Mouse (Mus musculus) cerebellum, adult 11-12 months (tissue): Measurements from ENCODE around the gene Mtrex.

ENCODE experiments used
- DNase-seq: peaks from one replicate; pipeline ENCODE4 v3.0.0; 2022

Gene Mtrex

DNA sequence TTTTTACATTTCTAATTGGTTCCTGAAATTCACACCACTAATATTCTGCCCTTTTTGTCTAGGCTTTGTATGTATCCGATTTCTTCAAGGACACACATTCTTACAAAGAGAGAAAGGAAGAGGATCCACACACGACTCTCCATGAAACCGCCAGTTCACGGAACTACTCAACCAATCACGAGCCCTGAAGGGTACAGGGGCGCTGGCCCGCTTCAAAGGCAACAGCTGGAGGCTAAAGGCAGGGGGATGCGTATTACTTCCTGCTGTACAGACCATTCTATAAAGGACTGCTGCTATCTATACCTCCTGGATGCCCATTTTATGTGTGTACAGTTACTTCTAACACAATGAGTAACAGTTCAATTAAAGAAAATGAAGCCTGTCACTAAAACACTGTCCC, 59.8 kb downstream of the Mtrex start:
- no peak for DNase-seq

DNA sequence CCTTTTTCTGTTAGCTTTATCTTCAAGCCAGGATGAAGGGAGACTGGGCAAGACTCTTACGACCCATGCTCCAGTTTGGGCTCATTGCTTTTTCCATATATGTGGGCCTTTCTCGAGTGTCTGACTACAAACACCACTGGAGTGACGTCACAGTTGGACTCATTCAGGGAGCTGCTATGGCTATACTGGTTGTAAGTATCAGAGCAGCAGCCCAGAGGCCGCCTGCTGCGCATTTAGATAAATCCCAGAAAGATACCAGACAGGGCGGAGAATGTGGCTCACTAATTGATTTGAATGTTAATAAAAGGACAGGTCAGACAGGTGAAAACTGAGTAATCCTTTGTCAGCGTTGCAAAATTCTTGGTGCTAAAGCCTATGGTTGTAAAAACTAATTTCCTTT, 60.4 kb downstream of the Mtrex start:
- DNase-seq = no peak

DNA sequence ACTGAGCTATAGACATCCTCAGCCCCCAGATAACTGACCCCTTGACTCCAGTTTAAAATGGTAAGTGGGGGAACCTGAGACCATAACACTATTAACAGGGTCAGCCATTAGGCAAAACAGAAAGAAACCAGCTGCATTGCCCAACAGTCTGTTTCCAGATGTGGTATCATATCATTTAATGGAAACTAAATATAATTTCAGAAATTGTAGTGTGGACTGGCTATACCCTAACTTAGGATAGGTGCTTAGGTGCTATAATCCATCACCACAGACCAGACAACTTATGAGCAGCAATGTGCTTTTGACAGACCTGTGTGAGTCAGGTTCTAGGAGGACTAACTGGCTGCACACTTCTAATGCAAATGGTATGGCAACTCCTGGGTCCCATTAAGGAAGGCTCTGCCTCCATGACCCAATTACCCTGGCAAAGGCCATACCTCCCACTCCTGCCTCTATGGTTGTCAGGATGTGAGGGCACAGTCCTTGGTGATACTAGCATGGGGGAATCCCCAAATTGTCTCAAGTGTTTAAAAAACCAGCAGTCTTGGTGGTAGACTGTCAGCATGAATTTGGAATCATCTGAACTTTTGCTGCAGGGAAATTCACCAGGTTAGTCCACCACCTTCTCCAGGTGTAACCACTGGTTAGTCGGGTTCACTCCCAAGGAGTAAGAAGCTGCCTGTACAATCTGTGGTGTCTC, 64.1 kb downstream of the Mtrex start:
- no peak for DNase-seq

DNA sequence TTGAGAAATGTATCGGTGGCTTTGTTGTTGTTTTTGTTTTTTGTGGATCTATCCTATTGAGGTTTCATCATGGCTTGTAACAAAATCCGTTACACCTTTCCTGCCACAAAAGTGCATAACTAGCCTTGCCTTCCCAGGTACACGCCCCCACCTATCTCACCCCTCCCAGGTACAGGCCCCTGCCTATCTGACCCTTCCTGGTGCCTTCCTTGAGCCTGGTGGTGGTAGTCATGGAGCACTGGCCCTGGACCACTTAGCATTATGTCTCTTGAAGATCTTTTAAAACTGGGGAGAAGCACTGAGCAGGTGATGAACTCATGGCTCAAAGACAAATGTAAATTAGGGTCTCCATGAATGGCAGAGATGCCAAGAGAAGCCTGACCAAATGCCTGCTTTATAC, 64.9 kb downstream of the Mtrex start:
- no peak for DNase-seq

DNA sequence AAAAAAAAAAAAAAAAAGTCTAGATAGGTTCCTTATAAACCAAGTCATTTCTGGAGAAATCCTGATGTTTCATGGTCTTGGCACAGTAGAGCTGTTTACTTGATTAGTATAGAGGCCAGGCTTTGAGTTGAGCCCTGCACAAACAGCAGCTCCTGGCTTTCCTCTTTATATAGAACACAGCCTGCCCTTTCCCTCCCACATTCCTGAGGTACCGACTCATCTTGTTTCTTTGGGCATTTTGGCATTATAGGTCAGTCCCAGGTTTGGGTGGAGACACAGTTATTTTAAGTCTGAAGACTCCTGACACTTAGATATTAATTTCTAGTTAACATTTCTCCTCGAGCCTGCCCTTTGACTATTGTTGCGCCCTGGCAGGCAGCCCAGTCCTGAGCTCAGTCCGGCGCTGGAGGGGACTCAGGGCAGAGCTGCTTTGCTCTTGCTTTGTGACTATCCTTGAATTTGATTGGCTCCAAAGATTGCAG, 65.3 kb downstream of the Mtrex start:
- no peak for DNase-seq

DNA sequence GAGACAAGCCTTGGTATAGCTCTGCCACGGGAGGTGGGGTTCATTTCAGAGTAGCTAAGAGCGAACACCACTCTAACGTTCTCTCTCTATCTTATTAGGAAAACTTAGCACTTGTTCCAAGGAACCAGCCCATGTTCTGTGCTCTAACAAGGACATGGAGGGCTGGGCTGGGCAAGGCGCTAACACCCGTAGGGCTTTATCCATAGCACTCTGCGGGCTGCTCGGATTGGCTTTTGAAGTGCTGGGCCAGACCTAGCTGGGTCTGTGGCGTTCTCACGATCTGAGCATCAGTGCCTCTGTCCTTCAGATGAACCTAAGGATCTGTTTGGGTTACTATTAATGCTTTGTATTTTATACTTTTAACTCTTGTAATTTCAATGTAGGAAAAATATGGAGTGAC, 66.3 kb downstream of the Mtrex start:
- no peak for DNase-seq

DNA sequence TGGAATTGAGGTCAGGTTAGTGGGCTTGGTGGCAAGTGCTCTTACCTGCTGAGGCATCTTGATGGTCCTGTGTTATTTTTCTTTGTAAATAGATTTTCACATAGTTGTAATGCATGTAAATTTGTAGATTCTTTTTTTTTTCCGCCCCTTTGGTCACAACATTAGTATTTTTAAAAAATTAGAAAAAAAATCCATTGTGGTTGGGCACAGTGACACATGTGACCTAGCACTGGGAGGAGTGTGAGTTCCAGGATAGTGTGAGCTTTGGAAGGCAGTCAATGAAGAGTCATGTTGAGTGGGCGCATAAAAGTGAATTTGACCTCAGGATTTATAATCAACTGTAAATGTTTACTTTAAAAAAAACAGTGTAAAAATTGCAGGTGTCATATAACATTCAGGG, 66.8 kb downstream of the Mtrex start:
- no peak for DNase-seq

DNA sequence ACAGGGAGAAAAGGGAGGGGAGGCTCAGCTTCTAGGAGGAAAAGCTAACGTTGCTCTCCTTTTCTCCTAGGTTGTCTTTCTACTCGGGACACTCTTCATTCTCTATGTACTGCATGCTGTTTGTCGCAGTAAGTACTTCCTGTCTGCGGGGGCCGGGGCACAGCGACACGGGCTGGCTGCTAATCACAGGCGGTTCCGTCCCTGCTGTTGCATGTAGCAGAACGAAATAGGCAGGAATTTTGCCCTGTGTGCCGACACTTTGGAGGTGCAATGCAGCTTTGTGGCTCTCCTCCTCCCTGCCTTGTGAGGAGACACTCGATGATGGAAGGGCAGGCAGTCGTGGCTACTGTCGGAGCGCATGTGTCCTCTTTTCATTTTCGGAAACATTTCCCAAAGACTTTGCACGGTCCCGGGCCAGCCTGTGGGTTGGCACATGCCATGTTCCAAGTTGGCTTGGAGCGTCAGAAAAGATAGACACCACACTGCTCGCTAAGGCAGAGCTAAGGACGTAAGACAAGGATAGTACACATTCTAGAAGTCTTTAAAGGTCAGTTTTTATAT, 67.5 kb downstream of the Mtrex start:
- DNase-seq = no peak

DNA sequence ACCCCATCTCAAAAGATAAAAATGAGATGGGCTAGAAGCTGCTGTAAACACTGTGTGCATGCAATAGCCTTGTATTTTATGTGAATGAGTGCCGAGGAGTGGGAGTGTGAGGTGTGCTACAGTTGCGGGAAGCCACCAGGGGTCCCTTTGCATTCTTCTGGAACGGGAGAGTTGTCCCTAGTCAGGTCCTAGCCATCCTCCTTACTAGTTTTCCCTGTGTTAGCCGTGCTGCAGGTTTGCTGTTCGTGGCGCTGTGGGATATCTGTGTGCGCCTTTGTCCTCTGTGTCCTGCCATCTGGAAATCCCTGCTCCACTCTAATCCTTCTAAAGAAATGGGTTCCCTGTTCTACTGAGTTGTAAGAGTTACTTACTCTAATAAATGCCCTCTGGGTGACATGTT, 69.3 kb downstream of the Mtrex start:
- DNase-seq = no peak

DNA sequence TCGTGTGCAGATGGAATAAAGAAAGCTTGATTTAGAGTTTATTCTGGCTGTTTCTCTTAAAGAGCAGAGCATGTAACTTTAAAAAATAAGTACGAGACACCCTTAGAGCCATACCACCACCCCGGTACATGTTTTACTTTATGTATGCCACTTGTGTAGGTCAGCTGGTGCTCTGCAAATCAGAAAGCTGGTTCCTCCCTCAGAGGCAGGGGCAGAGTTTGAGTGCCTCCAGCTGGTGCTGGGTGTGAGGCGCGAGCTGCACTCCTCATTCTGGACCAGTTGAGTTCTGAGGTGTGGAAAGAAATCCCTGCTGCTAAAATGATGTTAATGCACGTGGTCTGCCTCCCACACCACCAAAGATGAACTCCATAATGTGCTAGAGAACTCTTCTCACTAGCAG, 72.8 kb downstream of the Mtrex start:
- no peak for DNase-seq

DNA sequence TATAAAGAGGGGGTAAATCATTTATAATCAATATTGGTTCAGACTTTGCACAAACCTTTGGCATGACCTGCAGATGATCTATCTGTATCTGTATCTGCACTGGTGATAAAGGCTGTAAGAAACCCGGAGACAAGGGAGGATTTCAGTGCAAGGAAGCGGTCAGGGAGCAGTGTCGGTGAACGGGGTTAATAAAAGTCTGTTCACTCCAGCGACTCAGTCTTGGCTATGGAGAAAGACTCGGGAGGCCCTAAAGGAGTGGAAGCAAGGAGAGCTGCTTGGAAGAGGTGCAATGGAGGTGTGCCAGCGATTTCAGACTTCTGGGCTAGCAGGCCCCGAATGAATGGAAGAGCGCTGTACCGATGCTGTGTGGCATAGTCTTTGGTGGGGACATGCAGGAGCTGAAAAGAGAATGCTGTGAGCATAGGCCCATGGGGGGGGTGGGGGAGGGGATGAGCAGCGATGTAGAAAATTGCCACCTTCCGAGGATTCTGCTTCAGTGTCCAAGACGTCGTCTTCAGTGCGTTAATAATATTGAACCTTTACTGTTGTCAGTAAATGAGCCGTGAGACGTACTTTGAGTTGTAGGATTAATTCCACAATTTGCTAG, 73.4 kb downstream of the Mtrex start:
- no peak for DNase-seq

DNA sequence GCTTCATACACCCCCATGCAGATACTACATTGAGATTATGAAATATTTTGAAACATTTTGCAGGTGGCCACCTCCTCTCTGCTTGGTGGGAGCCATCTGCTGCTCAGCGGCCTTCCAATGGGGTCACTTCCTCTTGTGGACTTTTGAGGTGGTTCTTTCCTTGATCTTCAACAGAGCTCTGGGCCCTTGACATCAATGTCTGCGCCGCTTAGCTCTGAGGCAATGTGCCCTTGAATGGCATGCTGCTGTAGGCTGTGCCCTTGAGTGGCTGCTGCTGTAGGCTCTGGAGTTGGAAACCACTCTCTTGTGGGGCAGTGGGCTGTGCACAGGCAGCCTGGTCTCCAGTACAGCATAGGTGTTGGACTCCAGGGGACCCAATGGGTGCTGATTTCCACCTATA, 81.3 kb downstream of the Mtrex start:
- DNase-seq = no peak

DNA sequence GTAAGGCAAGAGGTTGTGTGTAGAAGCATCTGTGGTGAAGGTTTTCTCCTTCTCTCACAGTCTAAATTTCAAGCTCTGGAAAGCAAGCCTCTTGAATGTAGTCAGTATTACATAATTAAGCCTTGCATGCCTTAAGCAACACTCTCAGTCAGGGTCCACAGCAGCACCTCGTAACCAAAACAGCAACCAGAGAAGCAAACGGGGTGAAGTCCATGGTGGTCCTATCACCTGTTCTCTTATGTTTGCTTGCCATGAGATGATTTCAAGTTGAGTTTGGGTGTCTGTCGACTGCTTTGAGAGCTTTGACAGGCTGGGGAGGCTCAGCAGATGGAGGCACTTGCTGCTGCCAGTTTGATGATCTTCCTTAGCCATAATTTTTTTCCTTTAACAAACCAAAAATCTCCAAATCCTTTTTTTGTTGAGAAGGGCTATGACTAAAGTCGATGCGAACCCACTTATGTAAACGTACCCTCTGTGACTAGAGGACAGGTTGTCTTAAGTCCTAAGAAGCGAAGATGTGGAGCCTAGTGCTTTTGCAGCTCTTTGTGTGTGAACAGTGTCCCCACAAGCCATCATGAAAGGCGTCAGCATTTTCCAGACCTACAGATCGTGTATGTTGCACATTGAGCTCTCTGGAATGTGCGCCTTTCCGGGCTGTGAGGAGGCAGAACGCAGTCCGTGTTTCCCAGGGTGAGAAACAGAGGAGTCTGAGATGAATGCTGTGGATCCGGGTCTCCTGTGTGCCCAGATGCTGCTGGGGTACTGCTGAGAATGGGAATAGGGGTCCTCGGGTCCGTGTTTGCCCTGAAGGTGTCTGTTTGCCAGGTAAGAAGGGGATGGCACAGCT, 86.7 kb downstream of the Mtrex start:
- no peak for DNase-seq

DNA sequence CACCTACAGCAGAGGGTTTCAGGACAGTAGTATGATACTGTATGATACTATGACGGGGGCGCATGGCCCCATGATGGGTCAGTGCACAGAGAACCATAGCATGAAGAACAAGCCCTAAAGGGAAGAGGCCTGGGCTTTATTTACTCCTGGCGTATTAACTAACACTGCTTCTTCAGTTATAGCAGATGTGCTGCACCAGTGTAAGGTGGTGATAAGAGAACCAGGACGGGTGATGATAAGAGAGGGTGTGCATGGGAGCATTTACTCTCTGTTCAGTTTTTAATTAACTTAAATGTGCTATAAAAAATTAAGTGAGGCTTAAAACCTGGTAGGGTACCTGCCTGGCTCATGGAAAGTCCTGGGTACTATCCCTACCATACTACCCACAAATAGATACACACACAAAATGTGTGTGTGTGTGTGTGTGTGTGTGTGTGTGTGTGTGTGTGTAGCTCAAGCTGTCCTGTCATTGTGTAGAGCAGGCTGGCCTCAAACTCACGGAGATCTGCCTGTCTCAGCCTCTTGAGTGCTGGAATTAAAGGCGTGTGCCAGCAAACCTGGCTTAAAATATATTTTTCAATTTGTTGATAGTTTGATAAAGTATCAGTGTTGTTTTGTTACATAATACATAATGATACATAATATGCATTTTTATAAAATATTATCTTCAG, 88.5 kb downstream of the Mtrex start:
- DNase-seq = no peak

DNA sequence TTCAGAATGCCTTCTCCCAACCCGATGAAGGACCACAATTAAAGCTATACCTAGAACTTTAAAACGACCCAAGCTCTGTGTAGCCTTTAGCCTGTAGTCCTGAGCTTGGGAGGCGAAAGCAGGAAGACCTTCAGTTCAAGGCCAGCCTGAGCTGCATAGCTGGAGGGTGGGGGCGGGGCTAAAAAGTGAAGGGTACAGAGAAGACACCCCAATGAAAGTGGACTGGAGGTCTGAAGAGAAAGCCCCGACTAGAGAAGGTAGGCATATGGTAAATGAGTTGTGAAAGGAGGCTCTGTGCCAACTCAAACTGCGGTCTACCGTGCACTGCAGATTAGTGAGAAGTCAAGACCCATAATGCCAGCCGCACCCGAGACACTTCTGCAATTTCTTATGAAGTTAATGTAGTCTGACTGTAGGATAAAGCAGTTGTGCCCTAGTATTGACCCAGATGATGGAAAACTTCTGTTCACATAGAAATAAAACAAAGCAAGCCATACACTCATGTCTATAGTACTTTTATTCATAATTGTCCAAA, 89.5 kb downstream of the Mtrex start:
- DNase-seq = no peak

DNA sequence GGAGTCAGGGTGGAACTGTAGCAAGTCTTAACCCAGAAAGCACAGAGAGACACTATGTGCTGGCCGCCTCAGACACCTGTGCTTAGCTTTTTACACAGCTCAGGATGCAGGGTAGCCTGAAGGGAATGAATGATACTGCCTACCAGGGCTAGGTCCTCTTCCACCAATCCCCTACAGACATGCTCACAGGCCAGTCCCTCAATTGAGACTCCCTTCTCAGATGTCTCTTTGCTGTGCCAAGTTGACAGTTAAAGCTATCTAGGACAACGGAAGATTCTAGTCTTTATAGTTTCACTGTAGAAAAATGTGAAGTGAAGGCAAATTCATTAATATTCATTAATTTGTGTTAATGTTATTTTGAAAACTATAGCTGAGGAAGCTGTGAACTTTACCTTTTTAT, 90.2 kb downstream of the Mtrex start:
- DNase-seq = no peak

DNA sequence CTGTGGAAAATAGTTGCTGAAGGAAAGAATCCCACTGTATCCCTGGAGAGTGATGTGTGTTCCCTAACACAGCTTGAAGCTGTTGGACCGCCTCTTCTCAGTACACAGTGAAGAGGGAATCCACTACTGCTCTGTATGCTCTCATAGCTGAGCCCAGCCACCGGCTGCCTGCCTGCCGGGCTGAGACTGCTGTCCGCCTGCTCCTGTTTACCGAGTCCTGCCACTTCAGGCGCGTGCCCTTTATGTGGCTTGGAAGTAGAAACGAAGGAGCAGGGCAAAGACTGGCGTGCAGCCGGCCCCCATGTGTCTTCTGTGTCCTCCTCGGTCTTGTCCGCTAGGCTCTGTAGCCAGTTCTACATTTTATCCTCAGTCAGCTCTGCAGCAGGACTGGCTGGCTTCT, 92.1 kb downstream of the Mtrex start:
- no peak for DNase-seq

DNA sequence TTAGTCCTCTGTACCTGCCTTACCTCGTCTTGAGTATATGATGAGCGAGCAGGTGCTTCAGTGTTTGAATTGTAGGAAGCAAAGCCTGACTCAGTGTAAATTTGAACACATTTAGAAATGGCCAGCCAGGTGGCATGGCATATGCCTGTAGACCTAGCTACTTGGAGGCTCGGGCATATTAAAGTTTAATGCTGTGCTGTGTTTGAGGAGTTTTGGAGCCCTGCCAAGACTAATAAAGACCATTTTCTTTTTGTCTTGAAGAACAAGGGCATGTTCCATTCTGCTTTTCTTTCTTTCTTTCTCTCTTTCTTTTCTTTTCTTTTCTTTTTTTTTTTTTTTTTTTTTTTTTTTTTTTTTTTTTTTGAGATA, 93.3 kb downstream of the Mtrex start:
- no peak for DNase-seq

DNA sequence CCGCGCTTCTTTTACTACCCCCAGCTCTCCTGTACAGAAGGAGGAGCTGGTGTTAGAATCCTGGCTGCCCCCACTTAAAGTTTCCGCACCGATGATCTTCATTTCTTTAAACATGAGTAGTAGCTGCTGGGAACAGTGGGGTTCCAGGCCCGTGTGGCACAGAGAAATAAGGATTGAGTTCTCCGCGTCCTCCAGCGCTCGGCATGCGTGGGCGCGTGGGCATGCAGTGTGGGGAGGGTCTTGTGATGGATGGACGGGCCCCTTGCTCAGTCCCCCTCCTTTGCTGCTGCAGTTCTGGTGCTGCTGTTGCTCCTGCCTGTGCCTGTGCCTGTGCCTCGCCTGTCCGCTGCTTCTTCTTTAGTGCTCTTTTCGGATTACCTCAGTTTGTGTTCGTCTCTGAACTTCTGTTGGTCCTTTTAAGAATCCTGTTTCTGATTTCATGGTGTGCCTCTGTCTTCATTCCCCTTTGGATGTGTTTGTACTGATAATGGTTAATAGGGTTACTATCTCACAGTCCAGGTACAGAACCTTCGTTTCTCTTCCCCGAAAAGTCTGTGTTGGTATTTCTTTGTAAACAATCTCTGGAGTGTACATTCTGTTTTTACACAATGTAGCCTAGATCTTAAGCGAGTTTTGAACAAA, 93.8 kb downstream of the Mtrex start:
- DNase-seq = no peak

DNA sequence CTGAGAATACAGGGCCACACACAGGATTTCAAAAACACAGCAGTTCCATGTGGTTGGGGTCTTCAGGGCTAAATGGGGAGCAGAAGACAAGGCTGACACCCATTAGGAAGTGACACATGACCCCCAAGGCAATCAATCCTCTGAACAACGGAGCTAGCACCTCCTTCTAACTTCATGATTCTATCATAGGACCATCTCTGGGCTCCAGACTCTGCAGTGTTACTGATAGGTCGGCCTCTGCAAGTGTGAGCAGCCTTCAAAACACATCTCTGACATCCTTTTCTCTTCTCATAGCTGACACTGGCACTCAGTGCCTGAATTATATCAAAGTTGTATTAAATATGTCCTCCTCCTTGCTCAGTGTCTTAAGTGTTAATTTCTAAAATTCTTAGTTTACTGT, 94.6 kb downstream of the Mtrex start:
- DNase-seq = no peak

DNA sequence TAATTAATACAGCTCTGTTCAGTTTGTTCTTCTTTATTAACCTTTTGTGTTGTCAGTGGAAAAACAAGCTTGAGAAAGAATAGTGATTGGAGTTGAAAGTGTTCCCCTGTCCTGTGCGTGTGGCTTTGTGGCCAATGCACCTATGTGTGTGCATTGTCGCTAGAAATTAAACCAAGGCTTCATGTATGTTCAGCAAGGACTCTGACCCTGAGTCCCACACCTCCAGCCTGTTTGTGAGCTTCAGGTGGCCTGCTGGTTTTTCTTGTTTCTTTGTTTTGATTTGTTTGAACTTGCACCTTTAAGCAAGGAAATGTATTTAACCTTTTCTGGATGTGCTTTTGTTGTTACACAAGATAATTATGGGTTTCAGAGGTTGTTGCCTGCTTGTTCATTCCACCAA, 97.6 kb downstream of the Mtrex start:
- no peak for DNase-seq

DNA sequence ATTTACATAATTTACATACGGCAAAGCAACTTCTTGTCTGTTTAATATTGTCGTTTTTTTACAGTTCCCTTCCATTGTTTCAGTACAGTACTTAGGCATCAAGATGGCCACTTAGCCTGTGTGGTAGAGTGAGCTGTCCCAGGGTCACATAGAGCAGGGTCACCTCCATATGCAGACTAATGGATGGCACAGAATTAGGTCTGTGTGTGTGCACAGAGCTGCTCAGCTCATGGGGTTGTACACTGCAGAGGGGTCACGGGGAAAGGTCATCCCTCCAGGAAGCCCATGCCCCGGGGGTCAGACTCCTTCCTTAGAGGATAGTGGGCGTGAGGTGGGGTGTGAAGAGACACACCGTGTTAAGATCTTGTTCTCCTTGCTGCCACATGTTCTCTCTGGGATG, 101.7 kb downstream of the Mtrex start:
- DNase-seq = no peak
